Mouse (Mus musculus) MEL (cell line): ENCODE measurements around the gene Anxa9. TPM values are rescaled to one million over a fixed set of nuclear protein-coding genes. Genes with fewer than 3 reads are reported as not detected.

Source experiments
- DNase-seq: peaks from one replicate; pipeline ENCODE4 v3.0.0; 2011; ENCODE audit warnings: low read depth, low spot score
- H3K27ac ChIP-seq: 2 replicates; pipeline ENCODE4 v1.5.1; 2012; ENCODE audit warnings: low read depth, mild to moderate bottlenecking, control low read depth, low read length, moderate library complexity; ENCODE audit not compliant: control insufficient read depth
- H3K27me3 ChIP-seq, 2 experiments: fragments of 150-350 bp in 1 of 2; sonication (generic) in 1 of 2; 2 replicates each; pipeline ENCODE4 v1.6.1; 2012; ENCODE audit warnings: low read length in 2 of 2, mild to moderate bottlenecking in 2 of 2, improper control_type of control experiment in 1 of 2, moderate library complexity in 1 of 2; ENCODE audit not compliant: insufficient read depth in 2 of 2, control insufficient read depth in 1 of 2
- H3K36me3 ChIP-seq, 2 experiments: 2 replicates each; pipeline ENCODE4 v1.6.1; 2012 to 2014; ENCODE audit warnings: low read length in 2 of 2, improper control_type of control experiment in 1 of 2, inconsistent platforms in 1 of 2, mild to moderate bottlenecking in 1 of 2; ENCODE audit not compliant: insufficient read depth in 2 of 2, control insufficient read depth in 1 of 2
- H3K4me1 ChIP-seq, 2 experiments: fragments of 150-350 bp in 1 of 2; sonication (generic) in 1 of 2; 2 replicates each; pipeline ENCODE4 v1.6.1; 2012; ENCODE audit warnings: low read length in 2 of 2, improper control_type of control experiment in 1 of 2, mild to moderate bottlenecking in 1 of 2; ENCODE audit not compliant: insufficient read depth in 2 of 2, control insufficient read depth in 1 of 2
- H3K4me3 ChIP-seq, 2 experiments: fragments of 150-350 bp in 1 of 2; sonication (generic) in 1 of 2; 2 replicates each; pipeline ENCODE4 v1.5.1; 2012; ENCODE audit warnings: low read depth in 2 of 2, low read length in 2 of 2, mild to moderate bottlenecking in 2 of 2, moderate library complexity in 2 of 2, control low read depth in 1 of 2, improper control_type of control experiment in 1 of 2; ENCODE audit not compliant: control insufficient read depth in 1 of 2, insufficient read depth in 1 of 2
- H3K79me2 ChIP-seq: 2 replicates; pipeline ENCODE4 v1.6.1; 2012; ENCODE audit warnings: mild to moderate bottlenecking, low read length, moderate library complexity; ENCODE audit not compliant: control insufficient read depth, poor library complexity, insufficient read depth
- H3K9ac ChIP-seq: 2 replicates; pipeline ENCODE4 v1.6.1; 2012; ENCODE audit warnings: low read depth, mild to moderate bottlenecking, control low read depth, low read length, moderate library complexity; ENCODE audit not compliant: control insufficient read depth, poor library complexity, severe bottlenecking
- H3K9me3 ChIP-seq: fragments of 150-350 bp; sonication (generic); replicated peaks from 2 replicates; pipeline ENCODE4 v1.6.1; 2012; ENCODE audit warnings: mild to moderate bottlenecking, low read length, improper control_type of control experiment, moderate library complexity; ENCODE audit not compliant: insufficient read depth
- CHD2 ChIP-seq: IDR thresholded peaks from 2 replicates; pipeline ENCODE4 v1.6.1; 2011; ENCODE audit warnings: low read length, improper control_type of control experiment
- CTCF ChIP-seq, 3 experiments: IDR thresholded peaks in 2 of 3; conservative IDR thresholded peaks in 1 of 3; 2 replicates each; pipeline ENCODE4 v1.5.1; 2011 to 2012; ENCODE audit warnings: low read length in 3 of 3, low read depth in 2 of 3, mild to moderate bottlenecking in 2 of 3, improper control_type of control experiment in 1 of 3, inconsistent platforms in 1 of 3, mixed read lengths in 1 of 3, moderate library complexity in 1 of 3; ENCODE audit not compliant: control insufficient read depth in 1 of 3, insufficient read depth in 1 of 3, poor library complexity in 1 of 3, severe bottlenecking in 1 of 3
- ETS1 ChIP-seq: IDR thresholded peaks from 2 replicates; pipeline ENCODE4 v1.6.1; 2012; ENCODE audit warnings: low read depth, mild to moderate bottlenecking, inconsistent platforms, low read length, improper control_type of control experiment, moderate library complexity
- GABPA ChIP-seq: IDR thresholded peaks from 2 replicates; pipeline ENCODE4 v1.6.1; 2012; ENCODE audit warnings: low read depth, mild to moderate bottlenecking, inconsistent platforms, low read length, improper control_type of control experiment, moderate library complexity
- KAT2A ChIP-seq: conservative IDR thresholded peaks from 2 replicates; pipeline ENCODE4 v1.6.1; 2012; ENCODE audit warnings: low read depth, low read length, improper control_type of control experiment, inconsistent platforms
- MEF2A ChIP-seq: IDR thresholded peaks from 2 replicates; pipeline ENCODE4 v1.6.1; 2014; ENCODE audit warnings: low read depth, mild to moderate bottlenecking, inconsistent platforms, low read length, improper control_type of control experiment; ENCODE audit not compliant: poor library complexity, insufficient replicate concordance, severe bottlenecking; ENCODE audit errors: extremely low read depth
- MYB ChIP-seq: IDR thresholded peaks from 2 replicates; pipeline ENCODE4 v1.6.1; 2011; ENCODE audit warnings: mild to moderate bottlenecking, low read depth, low read length, improper control_type of control experiment
- POLR2AphosphoS5 ChIP-seq: IDR thresholded peaks from 2 replicates; pipeline ENCODE4 v1.6.1; 2012; ENCODE audit warnings: low read depth, borderline replicate concordance, mild to moderate bottlenecking, inconsistent platforms, low read length, moderate library complexity, mixed read lengths
- RCOR1 ChIP-seq: IDR thresholded peaks from 2 replicates; pipeline ENCODE4 v1.6.1; 2012; ENCODE audit warnings: low read depth, mild to moderate bottlenecking, inconsistent platforms, low read length, improper control_type of control experiment
- TAL1 ChIP-seq: IDR thresholded peaks from 2 replicates; pipeline ENCODE4 v1.6.1; 2012; ENCODE audit warnings: mild to moderate bottlenecking, inconsistent platforms, low read length, moderate library complexity, mixed read lengths
- ZMIZ1 ChIP-seq: IDR thresholded peaks from 2 replicates; pipeline ENCODE4 v1.6.1; 2012; ENCODE audit warnings: low read depth, mild to moderate bottlenecking, inconsistent platforms, low read length, improper control_type of control experiment, moderate library complexity
- polyA plus RNA-seq, 2 experiments: library from polyadenylated mRNA; stranded (reverse) in 1 of 2; unstranded in 1 of 2; fragments of >175 nt in 1 of 2; fragments of >200 nt in 1 of 2; gene quantifications; 2 replicates each; pipeline versions ENCODE4 v1.2.1 to v1.2.4; 2012; ENCODE audit warnings: low replicate concordance in 2 of 2, low read depth in 1 of 2; ENCODE audit not compliant: insufficient read length in 2 of 2, insufficient read depth in 1 of 2, missing spikeins in 1 of 2
- total RNA-seq: library from RNA; depleted of rRNA; stranded (reverse); fragments of 300-350 nt; gene quantifications from 2 replicates; pipeline ENCODE4 v1.2.3, GENCODE M21; 2012

The Anxa9 gene
- total and polyA plus RNA-seq, 3 experiments = 7.7 to 33.9 TPM; not detected in 1

DNA sequence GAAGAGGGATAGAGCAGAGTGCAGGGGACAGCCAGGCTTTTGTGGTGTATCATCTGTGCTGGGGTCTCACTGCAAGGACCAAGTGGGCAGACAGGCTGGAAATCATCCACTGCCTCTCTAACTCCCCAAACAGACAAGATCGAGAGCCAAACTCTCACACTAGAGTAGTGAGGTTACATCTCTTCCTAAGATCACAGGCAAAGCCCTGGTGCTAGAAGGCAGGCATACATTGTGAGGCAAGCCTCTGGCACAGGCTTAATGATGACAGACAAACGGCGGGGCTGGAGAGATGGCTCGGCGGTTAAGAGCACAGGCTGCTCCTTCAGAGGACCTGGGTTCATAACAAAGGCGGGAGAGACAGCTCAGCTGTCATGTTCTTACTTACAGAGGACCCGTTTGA, 6.5 kb upstream of the Anxa9 start:
- Histone ChIP-seq H3K79me2 (peaks cover 52% of the 10 kb centered on the region), H3K9me3 (no peaks in the 10 kb centered on the region), H3K4me3 (peak overlapping the region; percentile 85), H3K27me3 (no peaks in the 10 kb centered on the region), H3K4me1 (peaks cover 21 to 46% of the 10 kb centered on the region in 2 experiments), H3K27ac (peak overlapping the region; percentile 95), H3K36me3 (peaks cover 0 to 42% of the 10 kb centered on the region in 2 experiments; a peak in 2 of 4 replicates), H3K9ac (peak overlapping the region; percentile 89)
- TF ChIP-seq KAT2A (no peak), ZMIZ1 (no peak), GABPA (no peak), POLR2AphosphoS5 (no peak; the same call in 1 of the 2 replicates)
- peak; percentile 92 for DNase-seq

GRCm38 (mm10) chr3:95312623-95313022, 5.6 kb upstream of the Anxa9 start:
- Histone ChIP-seq H3K27ac (peak overlapping the region; percentile 95), H3K36me3 (peaks cover 0 to 35% of the 10 kb centered on the region in 2 experiments; a peak in 2 of 4 replicates), H3K4me1 (peaks cover 21 to 41% of the 10 kb centered on the region in 2 experiments), H3K27me3 (no peaks in the 10 kb centered on the region), H3K4me3 (peak overlapping the region; percentile 85), H3K79me2 (peaks cover 44% of the 10 kb centered on the region), H3K9me3 (no peaks in the 10 kb centered on the region), H3K9ac (peak overlapping the region; percentile 89)
- 0 out of 2 replicates have a peak, but pooled peaks have one; percentile 76 for TF ChIP-seq POLR2AphosphoS5
- no peak for TF ChIP-seq MYB
- TF ChIP-seq CHD2 = no peak
- no peak for TF ChIP-seq MEF2A
- TF ChIP-seq GABPA = no peak
- no peak for TF ChIP-seq ETS1
- TF ChIP-seq RCOR1 = no peak
- peak; percentile 99 for TF ChIP-seq TAL1
- peak; percentile 98 for DNase-seq

GRCm38 (mm10) chr3:95310968-95311882, 4.2 kb upstream of the Anxa9 start:
- Histone ChIP-seq H3K27me3 (no peaks in the 10 kb centered on the region), H3K79me2 (peaks cover 30% of the 10 kb centered on the region), H3K36me3 (peaks cover 0 to 27% of the 10 kb centered on the region in 2 experiments; a peak in 2 of 4 replicates), H3K4me3 (peak overlapping the region; percentile 3 to 10), H3K4me1 (peaks cover 18 to 30% of the 10 kb centered on the region in 2 experiments), H3K9ac (peak overlapping the region; percentile 46), H3K9me3 (no peaks in the 10 kb centered on the region), H3K27ac (peak overlapping the region; percentile 95)
- no peak for TF ChIP-seq ETS1
- TF ChIP-seq TAL1 = peak; percentile 91
- TF ChIP-seq CTCF (IDR thresholded peaks at IDR 0.05 in 2 of 3, conservative IDR thresholded peaks at IDR 0.05 in 1 of 3; ENCODE audit: control insufficient read depth in 1 of 3, insufficient read depth in 1 of 3, low read depth in 2 of 3, low read length in 3 of 3, poor library complexity in 1 of 3, severe bottlenecking in 1 of 3) = peak in 1 of 3 experiments; percentile 98; a peak in 2 of 6 replicates
- peak; percentile 96 for DNase-seq
